Mouse (Mus musculus): ENCODE measurements at regions not wholly inside any gene's neighbourhood (a gene's known extent, or its start where the extent isn't known, plus 50 kb on each side); places are given as distances from the start of the nearest gene placed in this dataset.

DNA sequence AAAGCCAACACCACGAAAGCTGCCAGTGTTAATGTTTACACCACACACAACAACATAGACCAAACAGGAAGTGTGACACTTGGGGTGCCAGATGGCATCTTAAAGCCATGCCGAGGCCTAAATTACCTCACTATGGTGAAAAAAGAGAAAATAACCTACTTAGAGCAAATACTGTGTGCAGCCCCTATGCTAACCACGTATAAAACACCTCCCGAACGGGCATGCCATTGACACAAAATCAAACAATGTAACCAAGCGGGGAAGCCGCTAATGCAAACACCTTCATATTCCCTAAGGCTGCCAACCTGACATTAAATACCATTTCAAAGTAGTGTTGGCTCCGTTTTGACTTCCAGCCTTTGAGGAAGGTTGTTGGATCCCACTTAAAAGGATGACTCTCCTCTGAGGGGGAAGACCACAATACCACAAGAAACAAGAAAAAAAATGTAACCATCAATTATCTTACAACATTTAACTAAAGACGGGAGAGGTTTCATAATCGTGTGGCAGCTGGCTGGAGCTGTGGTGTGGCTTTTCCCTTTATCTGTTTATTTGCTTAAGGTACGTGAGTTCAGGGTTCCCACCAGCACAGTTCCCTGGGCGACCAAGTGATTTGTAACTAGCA lies 96.1 kb upstream of the Lef1 start:
- TF ChIP-seq POLR2A (IDR thresholded peaks at IDR 0.05; ENCODE audit: borderline replicate concordance, insufficient read depth, low read length): no peak
- no peak for TF ChIP-seq CTCF (IDR thresholded peaks at IDR 0.05; ENCODE audit: borderline replicate concordance, insufficient read depth, low read depth, low read length)
